Mouse (Mus musculus) spleen, postnatal 36 days (tissue): ENCODE measurements at regions not wholly inside any gene's neighbourhood (a gene's known extent, or its start where the extent isn't known, plus 50 kb on each side); places are given as distances from the start of the nearest gene placed in this dataset.
A peak's percentile ranks its signal among the peaks of the same experiment; 100 is the strongest.

Source experiments
- DNase-seq, 2 experiments: peaks; one replicate each; pipeline ENCODE4 v3.0.0; 2022; ENCODE audit warnings: low spot score in 2 of 2, mixed read lengths in 1 of 2

- no peak for DNase-seq
Measured at GRCm38 (mm10) chr12:17113465-17114177, 63.1 kb downstream of the Kcnf1 start.

DNA sequence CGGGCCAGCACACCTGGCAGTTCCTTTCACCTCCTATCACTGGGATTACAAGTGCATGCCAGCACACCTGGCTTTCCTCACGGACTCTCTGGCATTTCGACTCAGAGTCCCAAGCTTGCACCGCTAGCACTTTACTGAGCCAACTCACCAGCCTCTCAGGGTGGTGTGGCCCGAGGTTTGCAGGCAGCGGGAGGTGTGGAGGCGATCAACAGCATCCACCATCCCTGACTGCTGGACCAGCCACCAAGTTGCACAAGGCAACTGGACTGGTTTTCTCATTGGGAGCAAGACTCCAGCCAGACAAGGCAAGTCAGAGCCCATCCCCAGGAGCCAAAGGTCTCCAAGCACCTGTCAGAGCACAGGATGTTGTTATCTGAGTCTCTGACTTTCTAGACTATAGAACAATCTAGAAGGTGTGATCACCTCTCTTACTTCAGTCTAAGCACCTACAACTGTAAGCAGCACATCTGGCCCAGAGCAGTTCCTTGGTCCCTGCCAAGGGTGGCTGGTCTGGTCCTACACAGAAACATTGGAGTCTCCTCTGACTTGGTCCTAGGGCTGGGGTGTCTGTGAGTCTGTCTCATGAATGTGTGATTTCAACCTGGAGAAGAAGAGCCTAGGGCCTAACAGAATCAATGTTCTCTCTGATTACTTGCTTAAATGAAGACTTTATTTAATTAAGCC lies 63.8 kb downstream of the Kcnf1 start:
- no peak for DNase-seq

- no peak for DNase-seq
Measured at GRCm38 (mm10) chr12:17106220-17106619, 70.5 kb downstream of the Kcnf1 start.

- no peak for DNase-seq
Measured at GRCm38 (mm10) chr12:17105057-17105712, 71.5 kb downstream of the Kcnf1 start.

- no peak for DNase-seq
Measured at GRCm38 (mm10) chr12:17101842-17102241, 74.8 kb downstream of the Kcnf1 start.

GRCm38 (mm10) chr12:17097800-17098271 lies 78.9 kb downstream of the Kcnf1 start:
- DNase-seq: no peak

- DNase-seq: no peak
Measured at GRCm38 (mm10) chr12:17094758-17095157, 81.9 kb downstream of the Kcnf1 start.

GRCm38 (mm10) chr12:17093772-17094171 lies 82.2 kb upstream of the 2410004P03Rik start:
- no peak for DNase-seq

DNA sequence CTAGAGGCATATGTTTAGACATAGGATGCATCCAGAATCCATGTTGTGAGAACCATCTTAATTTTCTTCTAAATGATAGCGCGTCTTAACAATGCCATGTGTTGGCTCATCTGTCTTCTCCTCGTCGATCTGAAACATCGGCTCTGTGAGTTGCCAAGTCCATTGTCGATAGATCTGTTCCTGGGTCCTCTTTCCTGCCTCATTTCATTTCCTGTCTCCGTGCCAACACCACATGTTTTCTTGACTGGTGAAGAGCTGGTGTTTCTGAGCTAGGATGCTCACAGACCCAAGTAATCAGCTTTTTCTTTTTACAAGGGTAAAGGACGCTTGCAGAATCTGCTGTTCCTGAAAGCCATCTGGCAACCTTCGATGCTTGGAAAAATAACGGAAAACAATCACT lies 79.5 kb upstream of the 2410004P03Rik start:
- no peak for DNase-seq

GRCm38 (mm10) chr12:17089710-17090339 lies 78.3 kb upstream of the 2410004P03Rik start:
- DNase-seq: no peak

- DNase-seq: no peak
Measured at GRCm38 (mm10) chr12:17087388-17087787, 75.9 kb upstream of the 2410004P03Rik start.

GRCm38 (mm10) chr12:17085209-17085574 lies 73.7 kb upstream of the 2410004P03Rik start:
- DNase-seq: no peak

DNA sequence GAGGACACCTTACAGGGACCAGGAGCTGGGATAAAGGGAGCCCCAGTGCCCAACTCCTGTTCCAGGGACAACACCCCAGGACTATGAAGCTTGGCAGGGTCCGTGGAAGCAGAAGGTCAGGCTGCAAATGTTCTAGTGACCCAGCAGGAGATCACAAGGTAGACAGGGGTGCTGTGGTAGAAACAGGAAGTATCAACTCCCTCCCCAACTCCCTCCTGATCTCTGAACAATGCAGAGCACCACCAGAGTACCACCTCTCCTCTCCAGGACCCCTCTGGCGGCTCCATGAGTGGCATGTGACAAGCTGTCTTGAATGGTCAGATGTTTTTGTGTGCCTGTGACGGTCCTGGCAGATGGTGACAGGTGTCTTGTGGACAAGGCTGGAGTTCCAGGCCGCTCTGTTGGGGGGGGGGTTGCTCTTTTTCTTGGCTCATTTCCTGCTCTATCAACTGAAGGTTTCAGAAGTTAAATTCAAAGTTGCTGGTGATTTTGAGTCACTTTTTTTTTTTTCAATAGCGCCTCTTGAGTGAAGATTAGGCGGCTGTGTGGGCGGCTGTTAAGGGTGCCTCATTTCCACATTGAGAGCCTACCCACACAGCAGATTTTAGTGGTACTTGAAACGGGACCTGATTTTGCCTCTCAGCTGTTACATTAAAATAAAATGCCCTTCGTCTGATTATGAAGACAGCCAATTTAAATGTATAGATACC lies 73.1 kb upstream of the 2410004P03Rik start:
- DNase-seq: peak; percentile 7 to 8

DNA sequence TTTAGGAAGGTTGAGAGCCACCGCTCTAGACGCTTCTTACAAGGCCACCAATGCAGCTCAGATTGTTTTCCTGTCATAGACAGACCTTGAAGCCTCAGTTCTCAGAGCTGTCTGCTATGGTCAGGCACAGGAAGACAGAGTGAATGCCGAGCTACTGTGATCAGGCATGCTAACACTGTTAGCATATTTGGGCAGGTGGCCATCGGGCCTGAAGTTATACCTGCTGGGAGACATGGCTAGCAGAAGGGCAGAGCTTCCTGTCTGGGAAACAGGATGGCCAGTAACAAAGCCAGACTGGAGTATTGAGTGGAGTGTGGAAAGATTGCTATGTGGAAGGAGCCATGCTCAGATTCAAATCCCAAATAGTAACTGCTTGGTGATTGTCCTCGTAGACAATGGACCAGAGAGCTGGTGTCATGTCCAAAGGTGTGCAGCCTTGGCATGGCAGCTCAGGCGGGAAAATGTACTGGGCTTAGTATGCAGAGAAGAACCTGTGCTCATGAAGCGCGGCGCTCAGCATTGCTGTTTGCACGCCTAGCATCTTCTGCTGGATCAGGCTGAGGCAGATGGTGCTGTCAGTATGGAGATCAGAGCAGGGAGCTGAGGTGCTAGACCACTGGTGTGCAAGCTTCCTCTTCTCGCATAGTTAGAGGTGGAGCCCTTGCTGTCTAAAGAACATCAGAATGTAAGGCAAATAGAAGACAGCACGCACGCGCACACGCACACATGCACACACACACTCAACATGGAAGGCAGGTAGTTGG lies 60.3 kb upstream of the 2410004P03Rik start:
- no peak for DNase-seq

DNA sequence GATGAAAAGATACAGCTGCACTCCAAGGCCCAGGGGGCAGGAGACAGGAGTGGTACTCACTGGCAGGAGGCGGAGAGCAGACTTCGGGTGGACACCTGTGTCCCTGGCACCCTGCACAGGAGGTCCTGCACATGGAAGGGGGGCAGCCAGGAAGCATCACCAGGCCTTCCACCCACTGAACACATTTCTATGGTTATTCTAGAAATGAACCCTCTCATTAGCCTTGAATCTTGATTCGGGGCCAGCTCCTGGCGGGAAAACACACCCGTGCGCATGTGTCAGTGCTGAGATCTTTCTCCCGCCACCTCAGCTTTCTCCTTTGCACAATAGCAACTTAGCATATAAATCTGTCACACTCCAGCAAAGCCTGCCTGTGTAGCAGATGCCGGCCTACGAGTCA lies 58.3 kb upstream of the 2410004P03Rik start:
- no peak for DNase-seq

DNA sequence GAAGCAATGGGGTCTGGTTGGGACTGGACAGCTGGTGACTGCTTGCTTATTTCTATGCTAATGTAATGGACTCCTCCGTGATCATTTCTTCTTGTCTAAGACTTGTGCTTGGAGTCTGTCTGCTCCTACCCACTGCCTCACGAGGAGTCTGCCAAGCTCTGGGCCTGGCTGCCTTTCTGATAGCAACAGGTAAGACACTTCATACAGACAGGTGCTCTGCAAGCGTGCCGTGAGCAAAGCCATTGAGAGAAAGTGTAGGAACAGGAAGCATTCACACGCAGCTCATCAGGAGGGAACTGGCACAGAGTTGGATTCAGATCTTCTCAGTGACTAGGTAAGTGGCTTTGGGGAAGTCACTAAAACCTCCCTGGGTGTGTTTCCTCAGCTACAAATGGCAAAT lies 57.6 kb upstream of the 2410004P03Rik start:
- no peak for DNase-seq

GRCm38 (mm10) chr12:17063920-17064319 lies 52.4 kb upstream of the 2410004P03Rik start:
- DNase-seq: no peak
